Mouse (Mus musculus): Measurements from ENCODE around the gene Prdm16. TPM values are rescaled to one million over a fixed set of nuclear protein-coding genes. Genes with fewer than 3 reads are reported as not detected.

The Prdm16 gene
- polyA plus RNA-seq, 1 experiment from 2014 or later, result 18.1 TPM

DNA sequence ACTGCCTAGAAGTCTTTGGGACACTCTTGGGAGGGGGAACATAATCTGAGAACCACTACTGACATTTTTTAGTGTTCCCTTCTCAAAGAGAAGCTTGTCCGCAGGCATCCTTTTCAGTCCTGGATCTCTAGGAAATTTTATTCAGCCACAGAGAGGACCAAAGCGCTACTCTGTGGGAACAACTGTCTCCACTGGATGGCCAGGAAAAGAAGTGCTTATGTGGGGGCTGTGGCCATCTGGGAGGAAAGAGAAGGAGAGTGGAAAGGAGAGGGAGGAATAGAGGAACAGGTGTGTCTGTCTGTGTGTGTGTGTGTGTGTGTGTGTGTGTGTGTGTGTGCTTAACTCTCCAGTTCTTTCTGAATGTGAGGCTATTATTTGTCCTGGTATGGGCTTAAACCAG, 271.9 kb downstream of the Prdm16 start:
- 84% methylated on average over 2 of the region's 2 CpGs for WGBS
- H3K9me3 ChIP-seq (ENCODE audit: control insufficient read depth, low read length), result no peaks in the 10 kb centered on the region
- no peaks in the 10 kb centered on the region for H3K27me3 ChIP-seq (ENCODE audit: control insufficient read depth, insufficient read depth, low read length)
- H3K27ac ChIP-seq (replicated peaks in 1 of 2; ENCODE audit: control insufficient read depth in 1 of 2, insufficient read depth in 1 of 2, low read depth in 2 of 2, low read length in 2 of 2), result no peak overlapping the region
- no peak for ATAC-seq (ENCODE audit: insufficient number of reproducible peaks, insufficient read depth, low FRiP score, low read depth)
- peaks cover 22% of the 10 kb centered on the region for H3K36me3 ChIP-seq (ENCODE audit: control insufficient read depth, insufficient read depth, low read length)
- H3K9ac ChIP-seq (ENCODE audit: low read length), result no peak overlapping the region
- peaks cover 18 to 20% of the 10 kb centered on the region in 2 experiments for H3K4me1 ChIP-seq (ENCODE audit: control insufficient read depth in 2 of 2, insufficient read depth in 2 of 2, low read length in 2 of 2)
- no peak overlapping the region for H3K4me2 ChIP-seq (ENCODE audit: low read length)
- H3K4me3 ChIP-seq (ENCODE audit: control insufficient read depth in 1 of 2, insufficient read depth in 1 of 2, low read depth in 1 of 2, low read length in 2 of 2), result no peak overlapping the region

DNA sequence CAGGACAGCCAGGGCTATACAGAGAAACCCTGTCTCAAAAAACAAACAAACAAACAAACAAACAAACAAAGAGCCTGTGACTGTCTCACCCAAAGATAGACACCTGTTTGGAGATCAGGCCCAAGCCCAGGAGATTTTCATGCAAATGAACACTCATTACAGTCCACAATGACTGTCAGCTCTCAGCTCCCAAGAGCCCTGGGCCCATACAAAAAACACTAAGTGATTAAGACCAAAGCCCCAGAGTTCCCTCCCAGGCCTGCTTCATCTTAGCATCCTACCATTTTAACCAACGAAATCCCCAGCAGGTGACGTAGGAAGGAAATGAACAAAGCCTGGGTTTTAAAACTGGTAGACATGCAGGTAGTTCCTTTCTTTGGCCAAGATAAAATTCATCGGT, 275.8 kb downstream of the Prdm16 start:
- no peak for ATAC-seq (ENCODE audit: insufficient number of reproducible peaks, insufficient read depth, low FRiP score, low read depth)
- Histone ChIP-seq H3K4me3 (ENCODE audit: control insufficient read depth in 1 of 2, insufficient read depth in 1 of 2, low read depth in 1 of 2, low read length in 2 of 2) (no peak overlapping the region), H3K9ac (ENCODE audit: low read length) (no peak overlapping the region), H3K27me3 (ENCODE audit: control insufficient read depth, insufficient read depth, low read length) (no peaks in the 10 kb centered on the region), H3K4me2 (ENCODE audit: low read length) (no peak overlapping the region), H3K27ac (replicated peaks in 1 of 2; ENCODE audit: control insufficient read depth in 1 of 2, insufficient read depth in 1 of 2, low read depth in 2 of 2, low read length in 2 of 2) (no peak overlapping the region), H3K9me3 (ENCODE audit: control insufficient read depth, low read length) (no peaks in the 10 kb centered on the region), H3K36me3 (ENCODE audit: control insufficient read depth, insufficient read depth, low read length) (peaks cover 12% of the 10 kb centered on the region), H3K4me1 (ENCODE audit: control insufficient read depth in 2 of 2, insufficient read depth in 2 of 2, low read length in 2 of 2) (peaks cover 27 to 30% of the 10 kb centered on the region in 2 experiments)
- 95% methylated on average over 3 of the region's 3 CpGs for WGBS

DNA sequence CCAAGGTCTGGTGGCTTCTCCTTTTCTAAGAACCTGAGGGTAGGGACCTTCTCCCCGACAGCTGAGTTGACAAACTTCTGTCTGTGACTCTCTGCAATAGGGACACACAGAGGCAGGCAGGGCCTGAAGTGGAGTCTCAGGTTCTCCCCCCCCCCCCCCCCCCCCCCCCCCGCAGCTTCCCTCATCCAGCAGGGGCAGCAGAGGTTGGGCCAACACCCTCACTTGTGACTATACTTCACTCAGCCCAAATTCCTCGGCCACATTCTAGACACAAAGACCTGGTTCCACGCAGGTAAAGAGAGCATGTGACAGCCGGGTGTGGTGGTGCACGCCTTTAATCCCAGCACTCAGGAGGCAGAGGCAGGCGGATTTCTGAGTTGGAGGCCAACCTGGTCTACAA, 276.2 kb downstream of the Prdm16 start:
- H3K27me3 ChIP-seq (ENCODE audit: control insufficient read depth, insufficient read depth, low read length), result no peaks in the 10 kb centered on the region
- H3K9me3 ChIP-seq (ENCODE audit: control insufficient read depth, low read length), result no peaks in the 10 kb centered on the region
- H3K4me3 ChIP-seq (ENCODE audit: control insufficient read depth in 1 of 2, insufficient read depth in 1 of 2, low read depth in 1 of 2, low read length in 2 of 2), result no peak overlapping the region
- no peak overlapping the region for H3K4me2 ChIP-seq (ENCODE audit: low read length)
- peaks cover 10% of the 10 kb centered on the region for H3K36me3 ChIP-seq (ENCODE audit: control insufficient read depth, insufficient read depth, low read length)
- 89% methylated on average over 6 of the region's 7 CpGs for WGBS
- H3K4me1 ChIP-seq (ENCODE audit: control insufficient read depth in 2 of 2, insufficient read depth in 2 of 2, low read length in 2 of 2), result peaks cover 27 to 30% of the 10 kb centered on the region in 2 experiments
- ATAC-seq (ENCODE audit: insufficient number of reproducible peaks, insufficient read depth, low FRiP score, low read depth), result no peak
- H3K27ac ChIP-seq (replicated peaks in 1 of 2; ENCODE audit: control insufficient read depth in 1 of 2, insufficient read depth in 1 of 2, low read depth in 2 of 2, low read length in 2 of 2), result peak overlapping the region in 1 of 2 experiments; percentile 69; a peak in 1 of 4 replicates
- H3K9ac ChIP-seq (ENCODE audit: low read length), result no peak overlapping the region

GRCm38 (mm10) chr4:154359762-154360300, 276.8 kb downstream of the Prdm16 start:
- Histone ChIP-seq H3K27me3 (ENCODE audit: control insufficient read depth, insufficient read depth, low read length) (no peaks in the 10 kb centered on the region), H3K27ac (replicated peaks in 1 of 2; ENCODE audit: control insufficient read depth in 1 of 2, insufficient read depth in 1 of 2, low read depth in 2 of 2, low read length in 2 of 2) (peak overlapping the region; percentile 44 to 69), H3K4me2 (ENCODE audit: low read length) (no peak overlapping the region), H3K4me3 (ENCODE audit: control insufficient read depth in 1 of 2, insufficient read depth in 1 of 2, low read depth in 1 of 2, low read length in 2 of 2) (no peak overlapping the region), H3K9ac (ENCODE audit: low read length) (peak overlapping the region; percentile 18), H3K9me3 (ENCODE audit: control insufficient read depth, low read length) (no peaks in the 10 kb centered on the region), H3K4me1 (ENCODE audit: control insufficient read depth in 2 of 2, insufficient read depth in 2 of 2, low read length in 2 of 2) (peaks cover 27 to 30% of the 10 kb centered on the region in 2 experiments), H3K36me3 (ENCODE audit: control insufficient read depth, insufficient read depth, low read length) (peaks cover 8% of the 10 kb centered on the region; the same call in 1 of the 2 replicates)
- WGBS, result 55% methylated on average over 9 of the region's 9 CpGs
- no peak for ATAC-seq (ENCODE audit: insufficient number of reproducible peaks, insufficient read depth, low FRiP score, low read depth)

DNA sequence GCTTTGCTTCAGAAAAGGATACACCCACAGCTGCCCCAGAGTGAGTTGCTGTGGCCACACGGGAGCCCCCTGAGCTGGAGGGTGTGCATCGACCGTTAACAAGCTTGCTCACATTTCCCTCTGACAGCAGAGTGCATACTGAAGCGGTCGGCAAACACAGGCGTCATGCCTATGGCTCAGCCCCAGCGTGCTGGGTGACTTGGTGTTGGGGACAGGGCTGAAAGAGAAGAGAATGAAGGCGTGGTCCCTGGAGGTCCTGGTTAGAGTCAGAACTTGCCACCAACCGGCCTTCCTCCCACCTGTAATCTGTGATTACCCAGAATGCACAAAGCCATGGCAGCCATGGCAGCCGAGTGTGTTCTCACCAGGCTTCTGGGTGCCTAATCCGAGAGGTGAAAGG, 277.9 kb downstream of the Prdm16 start:
- H3K4me3 ChIP-seq (ENCODE audit: control insufficient read depth in 1 of 2, insufficient read depth in 1 of 2, low read depth in 1 of 2, low read length in 2 of 2), result no peak overlapping the region
- WGBS, result 35% methylated on average over 11 of the region's 11 CpGs
- peak overlapping the region; percentile 18 for H3K4me2 ChIP-seq (ENCODE audit: low read length)
- H3K36me3 ChIP-seq (ENCODE audit: control insufficient read depth, insufficient read depth, low read length), result 0 out of 2 replicates have a peak, but pooled peaks cover 9% of the 10 kb centered on the region
- no peaks in the 10 kb centered on the region for H3K9me3 ChIP-seq (ENCODE audit: control insufficient read depth, low read length)
- H3K27me3 ChIP-seq (ENCODE audit: control insufficient read depth, insufficient read depth, low read length), result no peaks in the 10 kb centered on the region
- peaks cover 27 to 30% of the 10 kb centered on the region in 2 experiments for H3K4me1 ChIP-seq (ENCODE audit: control insufficient read depth in 2 of 2, insufficient read depth in 2 of 2, low read length in 2 of 2)
- ATAC-seq (ENCODE audit: insufficient number of reproducible peaks, insufficient read depth, low FRiP score, low read depth), result no peak
- H3K27ac ChIP-seq (replicated peaks in 1 of 2; ENCODE audit: control insufficient read depth in 1 of 2, insufficient read depth in 1 of 2, low read depth in 2 of 2, low read length in 2 of 2), result peak overlapping the region; percentile 44 to 69
- H3K9ac ChIP-seq (ENCODE audit: low read length), result peak overlapping the region; percentile 18

DNA sequence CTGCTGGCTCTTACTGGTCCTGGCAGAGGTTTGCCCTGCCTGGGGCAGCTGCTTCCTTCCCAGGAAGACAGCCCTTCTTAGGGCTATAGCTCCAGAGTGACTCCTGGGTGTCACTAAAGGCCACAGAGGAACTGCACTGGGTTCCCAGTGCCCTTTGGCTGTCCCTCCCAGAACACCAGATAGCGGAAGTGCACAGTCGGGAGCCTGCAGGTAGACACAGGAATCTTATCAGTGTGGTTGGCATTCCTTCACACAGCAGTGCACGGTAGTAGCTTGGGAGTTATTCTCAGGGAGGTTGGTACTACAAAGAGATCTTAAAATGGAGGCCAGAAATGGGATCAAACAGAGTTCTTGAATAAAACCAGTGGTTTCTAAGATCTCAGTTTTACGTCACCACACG, 278.3 kb downstream of the Prdm16 start:
- 28% methylated on average over 5 of the region's 5 CpGs for WGBS
- Histone ChIP-seq H3K36me3 (ENCODE audit: control insufficient read depth, insufficient read depth, low read length) (0 out of 2 replicates have a peak, but pooled peaks cover 9% of the 10 kb centered on the region), H3K4me3 (ENCODE audit: control insufficient read depth in 1 of 2, insufficient read depth in 1 of 2, low read depth in 1 of 2, low read length in 2 of 2) (no peak overlapping the region), H3K9me3 (ENCODE audit: control insufficient read depth, low read length) (no peaks in the 10 kb centered on the region), H3K27me3 (ENCODE audit: control insufficient read depth, insufficient read depth, low read length) (no peaks in the 10 kb centered on the region), H3K4me1 (ENCODE audit: control insufficient read depth in 2 of 2, insufficient read depth in 2 of 2, low read length in 2 of 2) (peaks cover 27 to 30% of the 10 kb centered on the region in 2 experiments), H3K27ac (replicated peaks in 1 of 2; ENCODE audit: control insufficient read depth in 1 of 2, insufficient read depth in 1 of 2, low read depth in 2 of 2, low read length in 2 of 2) (peak overlapping the region; percentile 44 to 69), H3K4me2 (ENCODE audit: low read length) (peak overlapping the region; percentile 18), H3K9ac (ENCODE audit: low read length) (peak overlapping the region; percentile 18; the same call in 1 of the 2 replicates)
- ATAC-seq (ENCODE audit: insufficient number of reproducible peaks, insufficient read depth, low FRiP score, low read depth), result no peak

DNA sequence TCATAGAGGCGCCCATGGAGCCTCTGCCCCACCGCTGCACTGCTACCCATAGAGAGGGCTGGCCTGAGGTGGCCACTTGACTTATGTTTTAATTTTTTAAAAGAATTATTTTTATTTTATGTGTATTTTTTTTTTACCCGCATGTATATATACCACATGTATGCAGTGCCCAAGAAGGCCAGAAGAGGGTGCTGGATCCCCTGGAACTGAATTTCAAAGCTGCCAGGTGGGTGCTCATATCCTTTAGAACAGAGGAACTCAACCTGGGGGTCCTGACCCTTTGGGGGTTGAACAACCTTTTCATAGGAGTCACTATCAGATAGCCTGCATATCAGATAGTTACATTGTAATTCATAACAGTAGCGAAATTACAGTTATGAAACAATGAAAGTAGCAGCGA, 281.3 kb downstream of the Prdm16 start:
- no peak overlapping the region for H3K4me2 ChIP-seq (ENCODE audit: low read length)
- no peak overlapping the region for H3K4me3 ChIP-seq (ENCODE audit: control insufficient read depth in 1 of 2, insufficient read depth in 1 of 2, low read depth in 1 of 2, low read length in 2 of 2)
- WGBS, result 94% methylated on average over 5 of the region's 5 CpGs
- ATAC-seq (ENCODE audit: insufficient number of reproducible peaks, insufficient read depth, low FRiP score, low read depth), result no peak
- H3K9me3 ChIP-seq (ENCODE audit: control insufficient read depth, low read length), result no peaks in the 10 kb centered on the region
- H3K9ac ChIP-seq (ENCODE audit: low read length), result no peak overlapping the region
- no peak overlapping the region for H3K27ac ChIP-seq (replicated peaks in 1 of 2; ENCODE audit: control insufficient read depth in 1 of 2, insufficient read depth in 1 of 2, low read depth in 2 of 2, low read length in 2 of 2)
- H3K4me1 ChIP-seq (ENCODE audit: control insufficient read depth in 2 of 2, insufficient read depth in 2 of 2, low read length in 2 of 2), result peaks cover 34 to 44% of the 10 kb centered on the region in 2 experiments
- 0 out of 2 replicates have a peak, but pooled peaks cover 9% of the 10 kb centered on the region for H3K36me3 ChIP-seq (ENCODE audit: control insufficient read depth, insufficient read depth, low read length)
- H3K27me3 ChIP-seq (ENCODE audit: control insufficient read depth, insufficient read depth, low read length), result no peaks in the 10 kb centered on the region

- no peak overlapping the region for H3K27ac ChIP-seq (replicated peaks in 1 of 2; ENCODE audit: control insufficient read depth in 1 of 2, insufficient read depth in 1 of 2, low read depth in 2 of 2, low read length in 2 of 2)
- no peak overlapping the region for H3K4me2 ChIP-seq (ENCODE audit: low read length)
- H3K4me3 ChIP-seq (ENCODE audit: control insufficient read depth in 1 of 2, insufficient read depth in 1 of 2, low read depth in 1 of 2, low read length in 2 of 2), result no peak overlapping the region
- no peaks in the 10 kb centered on the region for H3K27me3 ChIP-seq (ENCODE audit: control insufficient read depth, insufficient read depth, low read length)
- no peak for ATAC-seq (ENCODE audit: insufficient number of reproducible peaks, insufficient read depth, low FRiP score, low read depth)
- peaks cover 8 to 14% of the 10 kb centered on the region in 2 experiments for H3K4me1 ChIP-seq (ENCODE audit: control insufficient read depth in 2 of 2, insufficient read depth in 2 of 2, low read length in 2 of 2)
- no peak overlapping the region for H3K9ac ChIP-seq (ENCODE audit: low read length)
- 30% methylated on average over 13 of the region's 13 CpGs for WGBS
- 0 out of 2 replicates have a peak, but pooled peaks cover 14% of the 10 kb centered on the region for H3K36me3 ChIP-seq (ENCODE audit: control insufficient read depth, insufficient read depth, low read length)
- H3K9me3 ChIP-seq (ENCODE audit: control insufficient read depth, low read length), result no peaks in the 10 kb centered on the region
These were observed 284.4 kb downstream of the Prdm16 start for GRCm38 (mm10) chr4:154352246-154352645.

Data from heart, embryonic 14.5 days (tissue).